Mouse (Mus musculus): ENCODE results near the gene Tmem235. TPM values are rescaled to one million over a fixed set of nuclear protein-coding genes. Genes with fewer than 3 reads are reported as not detected.

Gene Tmem235
- total RNA-seq, 2 experiments from 2014 or later, result 0.19 TPM; not detected in 1

- Histone ChIP-seq H3K27ac (peak within 1 kb of the TSS; percentile 84), H3K4me3 (peak within 1 kb of the TSS; percentile 95)
- intact Hi-C loops (cut with DNase I), result loop anchor here (10.0 kb wide), 1 partner anchor 352 kb away; no protein-coding TSS in a partner anchor
- no peak for TF ChIP-seq CTCF (IDR thresholded peaks at IDR 0.05)
- peak; percentile 76 to 79 for DNase-seq (ENCODE audit: extremely low spot score in 1 of 2, low spot score in 2 of 2)
Observed at GRCm38 (mm10) chr11:117872861-117873608, 12.5 kb downstream of the Tmem235 start, which contains the start of gene Tha1. Gene Tha1 (minus strand): TSS chr11:117873481.

DNA sequence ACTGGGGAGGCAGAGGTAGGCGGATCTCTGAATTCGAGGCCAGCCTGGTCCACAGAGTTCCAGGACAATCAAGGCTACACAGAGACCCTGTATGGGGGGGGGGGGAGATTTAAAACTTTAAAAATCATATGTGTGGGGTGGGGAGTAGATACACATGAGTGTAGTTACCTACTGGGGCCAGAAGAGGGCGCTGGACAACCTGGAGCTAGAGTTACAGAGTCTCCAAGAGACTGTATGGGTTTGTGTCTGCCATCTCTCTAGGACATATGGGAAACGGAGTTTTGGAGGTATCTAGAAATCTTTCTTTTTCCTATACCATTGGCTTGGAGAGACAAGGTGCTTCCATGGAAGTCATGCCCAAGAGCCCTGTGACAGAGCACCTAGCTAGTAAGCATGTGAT, 13.9 kb downstream of the Tmem235 start:
- no peak for DNase-seq (ENCODE audit: extremely low spot score in 1 of 2, low spot score in 2 of 2)
- no peak overlapping the region for H3K4me3 ChIP-seq
- TF ChIP-seq CTCF (IDR thresholded peaks at IDR 0.05), result peak; percentile 45
- intact Hi-C loops (cut with DNase I), result loop anchor here (10.0 kb wide), 1 partner anchor 350 kb away; no protein-coding TSS in a partner anchor
- no peak overlapping the region for H3K27ac ChIP-seq

DNA sequence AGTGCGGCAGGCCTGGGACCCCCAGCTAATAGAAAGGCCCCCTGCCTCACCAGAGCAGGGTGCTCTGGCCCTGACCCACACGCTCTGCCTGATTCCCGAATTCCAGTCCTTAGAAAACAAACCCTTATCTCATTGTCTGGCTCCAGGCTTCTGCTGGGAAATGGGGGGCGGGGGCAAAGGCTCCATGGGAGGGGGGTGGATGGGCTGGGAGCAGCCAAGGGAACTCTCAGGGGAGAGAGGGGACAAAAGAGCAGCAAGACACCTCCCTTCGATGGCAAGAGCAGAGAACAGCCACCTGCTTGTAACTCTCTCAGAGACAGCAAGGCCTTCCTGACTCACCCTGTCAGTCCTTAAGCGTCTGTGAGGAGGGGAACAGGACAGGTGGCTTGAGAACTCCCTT, 15.1 kb downstream of the Tmem235 start:
- TF ChIP-seq CTCF (IDR thresholded peaks at IDR 0.05), result no peak
- Histone ChIP-seq H3K27ac (no peak overlapping the region), H3K4me3 (no peak overlapping the region)
- no peak for DNase-seq (ENCODE audit: extremely low spot score in 1 of 2, low spot score in 2 of 2)
- intact Hi-C loops (cut with DNase I), result loop anchor here (10.0 kb wide), 1 partner anchor 349 kb away; no protein-coding TSS in a partner anchor

- Histone ChIP-seq H3K4me3 (peak overlapping the region; percentile 11; the same call in 1 of the 2 replicates), H3K27ac (no peak overlapping the region; the same call in 1 of the 2 replicates)
- TF ChIP-seq CTCF (IDR thresholded peaks at IDR 0.05), result no peak
- intact Hi-C loops (cut with DNase I), result loop anchor here (10.0 kb wide), 1 partner anchor 347 kb away; no protein-coding TSS in a partner anchor
- DNase-seq (ENCODE audit: extremely low spot score in 1 of 2, low spot score in 2 of 2), result no peak
Observed at GRCm38 (mm10) chr11:117877917-117878745, 17.6 kb downstream of the Tmem235 start.

DNA sequence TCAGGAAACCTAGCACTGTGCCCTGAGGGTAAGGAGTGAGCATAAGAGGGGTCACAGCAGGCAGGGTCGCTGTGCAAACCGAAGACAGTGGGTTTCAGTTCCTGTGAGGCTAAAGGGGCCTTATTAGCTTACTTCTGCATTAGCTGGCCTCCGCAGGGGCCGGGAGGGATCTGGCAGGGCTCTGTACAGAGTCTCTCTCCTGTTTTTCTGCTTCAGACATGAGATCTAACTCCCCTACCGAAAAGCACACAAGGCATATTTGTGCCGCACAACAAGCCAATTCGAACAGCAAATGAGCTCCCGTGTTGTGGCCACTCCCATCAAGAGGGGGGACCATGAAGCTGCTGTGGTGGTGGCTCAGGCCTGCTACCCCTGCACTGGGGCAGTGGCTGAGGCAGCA, 18.3 kb downstream of the Tmem235 start:
- intact Hi-C loops (cut with DNase I), result loop anchor here (10.0 kb wide), 1 partner anchor 346 kb away; no protein-coding TSS in a partner anchor
- no peak for DNase-seq (ENCODE audit: extremely low spot score in 1 of 2, low spot score in 2 of 2)
- TF ChIP-seq CTCF (IDR thresholded peaks at IDR 0.05), result no peak
- Histone ChIP-seq H3K4me3 (no peak overlapping the region), H3K27ac (no peak overlapping the region)

GRCm38 (mm10) chr11:117879676-117880075, 19.1 kb downstream of the Tmem235 start:
- Histone ChIP-seq H3K27ac (no peak overlapping the region), H3K4me3 (no peak overlapping the region)
- TF ChIP-seq CTCF (IDR thresholded peaks at IDR 0.05), result no peak
- no peak for DNase-seq (ENCODE audit: extremely low spot score in 1 of 2, low spot score in 2 of 2)
- intact Hi-C loops (cut with DNase I), result loop anchor here (10.0 kb wide), 1 partner anchor 345 kb away; no protein-coding TSS in a partner anchor

- H3K27ac ChIP-seq, result no peak overlapping the region
- intact Hi-C loops (cut with DNase I), result no loop called here
- no peak overlapping the region for H3K4me3 ChIP-seq
- no peak for DNase-seq (ENCODE audit: extremely low spot score in 1 of 2, low spot score in 2 of 2)
- no peak for TF ChIP-seq CTCF (IDR thresholded peaks at IDR 0.05)
Observed at GRCm38 (mm10) chr11:117880336-117880976, 19.9 kb downstream of the Tmem235 start.

DNA sequence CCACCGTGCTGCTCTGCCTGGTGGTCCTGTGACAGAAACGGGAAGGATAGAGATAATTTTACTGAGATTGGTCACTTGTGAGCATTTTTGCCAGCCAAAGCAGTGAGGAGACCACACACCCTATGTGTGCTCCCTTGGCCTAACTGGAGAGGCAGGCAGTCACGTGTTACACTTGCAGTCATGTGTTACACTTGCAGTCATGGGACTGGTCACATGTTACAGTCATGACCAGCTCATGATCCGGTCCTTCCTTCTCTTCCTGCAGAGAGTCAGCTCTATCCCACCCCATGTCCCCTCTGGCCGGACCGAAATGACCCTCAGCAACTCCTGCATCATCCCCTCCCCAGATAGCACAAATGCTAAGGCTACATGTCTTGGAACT, 20.4 kb downstream of the Tmem235 start:
- Histone ChIP-seq H3K4me3 (no peak overlapping the region), H3K27ac (no peak overlapping the region)
- no peak for TF ChIP-seq CTCF (IDR thresholded peaks at IDR 0.05)
- no peak for DNase-seq (ENCODE audit: extremely low spot score in 1 of 2, low spot score in 2 of 2)
- intact Hi-C loops (cut with DNase I), result no loop called here

- H3K4me3 ChIP-seq, result no peak overlapping the region
- intact Hi-C loops (cut with DNase I), result no loop called here
- DNase-seq (ENCODE audit: extremely low spot score in 1 of 2, low spot score in 2 of 2), result no peak
- TF ChIP-seq CTCF (IDR thresholded peaks at IDR 0.05), result no peak
- H3K27ac ChIP-seq, result no peak overlapping the region
Observed at GRCm38 (mm10) chr11:117881787-117882186, 21.2 kb downstream of the Tmem235 start.

DNA sequence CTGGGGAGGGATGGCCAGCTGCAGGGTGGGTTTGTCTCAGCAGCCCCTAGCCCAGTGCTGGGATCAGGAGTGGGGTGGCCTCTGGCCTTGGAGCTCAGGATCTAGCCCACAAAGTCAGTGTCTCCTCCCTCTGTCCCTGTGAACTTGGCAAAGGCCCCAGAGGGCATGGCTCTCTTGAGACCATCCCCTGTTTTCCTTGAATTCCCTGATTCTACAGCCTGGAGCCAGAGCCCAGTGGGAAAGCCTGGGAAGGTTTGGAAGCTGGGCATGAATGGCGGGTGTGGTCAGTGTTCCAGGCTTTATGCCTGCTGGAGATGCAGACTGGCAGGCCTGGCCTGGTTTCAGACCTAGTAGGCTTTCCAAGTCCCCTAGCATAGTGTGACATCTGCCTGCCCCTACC, 21.7 kb downstream of the Tmem235 start:
- no peak for TF ChIP-seq CTCF (IDR thresholded peaks at IDR 0.05)
- intact Hi-C loops (cut with DNase I), result no loop called here
- Histone ChIP-seq H3K4me3 (no peak overlapping the region), H3K27ac (no peak overlapping the region)
- DNase-seq (ENCODE audit: extremely low spot score in 1 of 2, low spot score in 2 of 2), result no peak

GRCm38 (mm10) chr11:117886000-117886399, 25.4 kb downstream of the Tmem235 start:
- intact Hi-C loops (cut with DNase I), result no loop called here
- no peak overlapping the region for H3K4me3 ChIP-seq
- TF ChIP-seq CTCF (IDR thresholded peaks at IDR 0.05), result no peak
- no peak overlapping the region for H3K27ac ChIP-seq
- no peak for DNase-seq (ENCODE audit: extremely low spot score in 1 of 2, low spot score in 2 of 2)

Data from left cerebral cortex, adult 2 months (tissue).